Mouse (Mus musculus): Measurements from ENCODE around the gene Nsa2.
"Not testable (repeated sequence)": the region's sequence is repeated elsewhere in the genome, so short reads cannot be mapped to it uniquely, and the experiment has no call there.

Gene Nsa2

DNA sequence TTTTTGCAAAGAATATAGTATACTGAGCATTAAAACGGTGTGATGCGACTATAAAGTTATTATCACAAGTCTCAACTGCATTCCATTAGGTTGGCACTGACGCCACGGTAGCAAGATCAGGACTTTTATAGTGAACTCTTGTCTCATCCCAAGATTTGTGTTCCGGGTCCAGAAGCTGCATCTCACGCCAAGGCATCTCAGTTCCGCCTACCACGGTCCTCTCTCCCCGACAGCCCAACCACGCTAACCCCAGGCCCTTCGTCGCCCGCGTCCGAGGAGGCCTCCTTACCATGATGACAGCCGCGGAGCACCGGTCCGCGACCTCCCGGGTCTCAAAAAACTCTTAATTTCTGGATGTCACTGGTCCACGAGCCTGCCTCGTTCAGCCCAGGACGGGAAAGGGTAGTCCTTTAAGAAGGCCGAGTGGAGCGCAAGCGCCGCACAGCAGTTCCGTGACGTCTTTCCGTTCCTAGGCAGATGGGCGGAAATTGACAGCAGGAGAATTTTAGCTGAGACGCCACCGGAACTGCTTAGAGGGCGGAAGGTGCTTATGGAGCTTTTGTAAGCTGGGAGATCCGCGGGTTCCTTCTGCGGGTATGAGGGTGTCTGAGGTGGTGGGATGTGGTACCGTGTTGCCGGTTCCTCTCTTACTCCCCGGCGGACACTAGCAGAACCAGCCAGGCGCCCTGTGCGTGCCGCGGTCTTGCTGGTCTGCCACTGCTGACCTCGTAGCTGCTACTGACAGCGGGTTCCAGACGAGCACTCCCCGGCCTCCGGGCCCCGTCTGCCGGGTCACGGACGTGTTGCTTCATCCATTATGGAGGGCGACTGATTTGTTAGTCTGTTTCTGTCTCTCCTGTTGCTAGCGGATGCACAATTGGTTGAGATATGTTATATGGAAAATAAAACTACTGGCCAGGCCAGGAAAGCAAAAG is at the start of gene Nsa2, which contains the start of gene Gfm2:
TSS of gene Nsa2 (minus strand) at position 472 of the 935 bp plus-strand sequence.
TSS of gene Gfm2 (plus strand) at position 472 of the 935 bp plus-strand sequence.
- peak; percentile 62 for DNase-seq (ENCODE audit: extremely low read depth, low read depth, low spot score)

GRCm38 (mm10) chr13:97186346-97186745 is 48.6 kb upstream of the Nsa2 start:
- DNase-seq (ENCODE audit: extremely low read depth, low read depth, low spot score): no peak

DNA sequence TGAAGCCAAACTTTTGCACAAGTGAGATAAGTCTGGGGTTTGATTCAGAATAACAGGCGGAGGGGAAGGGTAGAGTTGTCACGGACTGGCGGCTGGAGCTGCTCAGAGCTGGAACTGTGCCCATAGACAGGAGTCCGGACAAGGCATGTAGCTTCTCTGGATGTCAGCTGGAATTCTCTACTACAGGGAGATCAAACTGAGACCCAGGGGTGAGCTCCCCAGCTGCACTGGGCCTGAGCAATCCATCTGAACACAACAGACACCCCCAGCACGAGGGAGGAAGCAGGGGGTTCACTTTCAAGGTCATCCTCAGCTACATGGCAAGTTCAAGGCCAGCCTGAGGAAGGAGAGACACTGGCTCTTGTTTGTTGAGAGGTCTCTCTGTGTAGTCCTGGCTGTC is 46.9 kb upstream of the Nsa2 start:
- DNase-seq (ENCODE audit: extremely low read depth, low read depth, low spot score): no peak

DNA sequence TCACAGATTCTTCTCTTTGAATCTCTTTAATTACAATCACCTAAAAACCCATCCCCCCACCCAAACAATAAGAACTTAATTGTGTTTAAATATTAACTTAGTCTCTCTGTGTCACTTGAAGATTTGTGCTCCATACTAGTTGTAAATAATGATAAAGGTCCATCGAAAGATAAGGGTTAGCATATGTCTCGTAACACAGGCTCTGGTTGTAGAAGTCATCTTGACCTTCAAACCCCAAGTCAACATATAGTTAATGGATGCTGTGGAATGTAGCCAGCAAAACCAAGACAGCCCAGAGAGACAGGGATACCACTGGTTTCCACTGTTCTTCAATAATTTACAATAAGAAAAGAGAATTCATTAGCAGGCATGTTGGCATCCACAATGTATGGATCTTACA is 46.4 kb upstream of the Nsa2 start:
- no peak for DNase-seq (ENCODE audit: extremely low read depth, low read depth, low spot score)

GRCm38 (mm10) chr13:97182821-97183220 is 45.1 kb upstream of the Nsa2 start:
- DNase-seq (ENCODE audit: extremely low read depth, low read depth, low spot score): no peak

DNA sequence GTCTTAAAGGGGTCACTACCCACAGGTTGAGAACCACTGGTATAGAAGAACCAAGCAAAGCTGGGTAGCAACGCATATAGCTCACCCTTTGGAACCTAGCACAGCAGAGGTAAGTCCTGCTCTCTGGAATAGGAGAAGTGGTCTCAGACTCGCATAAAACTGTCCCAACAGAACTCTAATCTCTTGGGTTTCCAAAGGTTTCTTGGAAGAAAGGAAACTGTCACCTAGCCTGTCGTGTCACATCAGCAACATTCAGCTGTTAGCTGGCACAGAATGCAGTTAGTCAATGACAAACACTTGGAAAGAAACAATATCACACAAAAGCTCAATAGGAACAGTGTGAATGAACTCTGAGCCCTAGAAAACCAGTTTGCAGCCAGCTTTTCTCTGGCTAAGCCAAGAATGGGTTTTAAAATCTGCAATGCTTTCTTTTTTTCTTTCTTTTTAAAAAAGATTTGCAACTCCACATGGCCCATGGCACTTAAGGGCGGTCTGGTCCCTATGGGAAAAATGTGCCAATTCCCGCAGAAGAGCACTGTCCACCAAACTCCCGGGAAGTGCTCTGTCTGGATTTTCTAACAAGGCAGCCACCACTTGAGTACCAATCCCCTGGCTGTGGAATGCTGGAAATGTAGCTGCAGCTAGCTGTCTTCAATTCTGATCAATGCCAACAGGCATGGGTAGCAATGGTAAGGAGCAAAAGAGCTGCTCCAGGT is 42.5 kb upstream of the Nsa2 start:
- no peak for DNase-seq (ENCODE audit: extremely low read depth, low read depth, low spot score)

- no peak for DNase-seq (ENCODE audit: extremely low read depth, low read depth, low spot score)
Observed at GRCm38 (mm10) chr13:97178943-97179342, 41.2 kb upstream of the Nsa2 start.

GRCm38 (mm10) chr13:97176731-97177130 is 39.0 kb upstream of the Nsa2 start:
- no peak for DNase-seq (ENCODE audit: extremely low read depth, low read depth, low spot score)

DNA sequence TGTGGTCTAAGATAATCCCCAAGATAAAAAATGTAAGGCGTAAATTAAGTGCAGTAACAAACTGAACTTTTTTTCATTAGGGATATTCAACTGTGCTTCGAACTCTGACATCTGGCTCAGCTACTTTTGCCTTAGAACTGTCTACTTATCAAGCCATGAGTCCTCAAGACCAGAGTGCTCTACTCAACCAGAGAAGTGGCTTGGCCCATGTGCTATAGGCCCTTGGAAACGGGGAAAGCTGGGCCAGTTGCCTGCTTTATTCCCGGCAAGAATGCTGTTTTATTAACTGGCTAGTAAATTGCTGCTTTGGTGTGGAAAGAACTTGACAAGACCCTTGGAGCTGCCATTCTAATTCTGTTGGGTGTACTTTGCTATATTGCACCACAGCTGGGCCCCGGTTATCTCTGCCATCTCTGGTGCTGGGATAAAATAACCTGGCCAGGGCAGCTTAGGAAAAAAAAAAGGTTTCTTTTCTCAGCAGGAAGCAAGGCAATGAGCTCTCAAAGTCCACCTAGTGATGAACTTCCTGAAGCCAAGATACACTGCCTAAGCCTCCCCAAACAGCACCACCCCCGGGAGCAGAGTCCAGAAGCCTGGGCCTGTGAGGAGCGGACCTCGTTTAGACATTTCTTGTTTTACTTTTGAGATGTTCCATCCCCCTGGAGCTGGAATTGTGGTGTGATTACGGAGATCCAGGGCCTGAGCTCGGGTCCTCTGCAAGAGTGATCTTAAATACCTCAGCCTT is 38.0 kb upstream of the Nsa2 start:
- no peak for DNase-seq (ENCODE audit: extremely low read depth, low read depth, low spot score)

- DNase-seq (ENCODE audit: extremely low read depth, low read depth, low spot score): no peak
Observed at GRCm38 (mm10) chr13:97145834-97146233, 8.1 kb upstream of the Nsa2 start.

GRCm38 (mm10) chr13:97142321-97142720 is 4.6 kb upstream of the Nsa2 start:
- peak; percentile 87 for DNase-seq (ENCODE audit: extremely low read depth, low read depth, low spot score)

- not testable (repeated sequence) for DNase-seq (ENCODE audit: extremely low read depth, low read depth, low spot score)
Observed at GRCm38 (mm10) chr13:97138404-97138931, 731 bp upstream of the Nsa2 start.

DNA sequence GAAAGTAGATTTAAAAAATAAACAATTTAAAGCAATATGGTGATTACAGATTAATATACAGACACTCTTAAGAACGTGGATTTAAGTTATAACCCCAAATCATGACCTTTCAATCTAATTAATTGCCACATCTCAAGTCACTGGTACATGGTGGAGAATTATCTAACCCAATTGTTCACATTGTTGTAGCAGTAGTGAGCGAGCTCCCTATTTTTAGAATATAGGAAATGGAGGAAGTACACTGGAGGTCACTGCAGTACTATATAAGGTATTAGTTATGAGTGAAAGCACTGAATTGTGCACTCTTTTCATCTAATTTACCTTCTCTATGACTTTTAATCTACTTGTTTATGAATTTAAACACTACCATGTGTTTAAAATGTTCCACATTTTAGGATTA is 7.3 kb downstream of the Nsa2 start:
- not testable (repeated sequence) for DNase-seq (ENCODE audit: extremely low read depth, low read depth, low spot score)

- DNase-seq (ENCODE audit: extremely low read depth, low read depth, low spot score): not testable (repeated sequence)
Observed at GRCm38 (mm10) chr13:97129654-97130053, 8.1 kb downstream of the Nsa2 start.

DNA sequence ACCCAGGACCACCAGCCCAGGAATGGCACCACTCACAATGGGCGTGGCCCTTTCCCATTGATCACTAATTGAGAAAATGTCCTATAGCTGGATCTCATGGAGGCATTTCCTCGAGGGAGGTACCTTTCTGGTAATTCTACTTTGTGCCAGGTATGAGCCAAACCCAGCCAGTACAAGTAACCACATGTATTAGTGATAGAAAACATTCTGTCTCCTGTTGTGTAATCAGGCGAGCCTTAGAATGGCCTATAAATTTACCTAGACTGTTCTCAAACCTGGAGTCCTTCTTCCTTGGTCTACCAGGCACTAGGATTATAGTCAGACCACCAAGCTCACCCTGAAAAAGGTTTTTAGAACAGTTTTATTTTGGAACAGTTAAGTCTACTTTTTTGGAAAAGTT is 16.4 kb downstream of the Nsa2 start:
- peak; percentile 64 for DNase-seq (ENCODE audit: extremely low read depth, low read depth, low spot score)

GRCm38 (mm10) chr13:97109046-97109445 is 28.7 kb downstream of the Nsa2 start:
- no peak for DNase-seq (ENCODE audit: extremely low read depth, low read depth, low spot score)

DNA sequence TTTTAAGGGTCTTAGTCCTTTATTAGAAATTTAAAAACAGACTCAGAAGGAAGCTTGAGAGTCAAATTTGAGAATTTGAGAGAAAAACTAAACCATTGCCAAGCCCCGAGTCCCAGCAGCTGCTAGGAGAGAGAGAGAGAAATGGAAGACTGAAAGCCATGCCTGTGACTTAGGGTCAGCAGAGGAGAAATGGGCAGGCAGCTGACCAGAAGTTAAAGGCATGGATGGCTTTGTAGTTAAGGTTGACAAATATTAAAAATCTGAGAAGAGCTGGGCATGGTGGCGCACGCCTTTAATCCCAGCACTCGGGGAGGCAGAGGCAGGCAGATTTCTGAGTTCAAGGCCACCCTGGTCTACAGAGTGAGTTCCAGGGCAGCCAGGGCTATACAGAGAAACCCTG is 30.0 kb downstream of the Nsa2 start:
- not testable (repeated sequence) for DNase-seq (ENCODE audit: extremely low read depth, low read depth, low spot score)

GRCm38 (mm10) chr13:97104996-97105395 is 32.7 kb downstream of the Nsa2 start:
- no peak for DNase-seq (ENCODE audit: extremely low read depth, low read depth, low spot score)

DNA sequence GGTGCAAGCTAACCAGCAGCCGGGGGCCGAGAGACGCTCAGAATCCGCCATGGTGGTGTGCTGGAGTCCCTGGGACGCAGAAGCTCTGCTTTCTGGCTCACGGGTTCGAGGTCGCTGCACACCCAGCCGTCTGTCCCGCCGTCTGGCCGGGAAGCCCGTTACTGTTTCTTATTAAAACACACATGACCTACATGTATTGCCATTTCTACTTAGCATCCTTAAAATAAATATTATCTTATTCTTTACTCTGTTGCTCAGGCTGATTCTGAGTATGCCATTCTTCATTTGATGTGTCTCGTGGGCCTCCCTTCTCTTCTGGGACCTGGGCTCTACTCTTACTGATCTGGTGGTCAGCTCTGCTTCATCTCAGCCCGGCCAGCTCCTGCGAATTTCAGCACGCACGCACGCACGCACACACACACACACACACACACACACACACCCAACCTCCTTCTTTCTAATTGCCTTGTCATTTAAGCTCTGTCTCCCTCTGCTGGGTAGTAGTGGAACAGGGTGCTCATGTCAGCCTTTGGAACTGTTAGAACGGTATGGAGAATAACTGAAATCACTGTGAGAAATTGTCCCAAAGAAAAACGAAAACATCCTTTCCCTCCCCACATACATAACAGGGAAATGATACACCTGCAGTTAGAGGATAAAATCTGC is 38.4 kb downstream of the Nsa2 start, which contains the start of gene Gm6169:
TSS of gene Gm6169 (minus strand) at position 51 of the 666 bp plus-strand sequence.
- no peak for DNase-seq (ENCODE audit: extremely low read depth, low read depth, low spot score)

DNA sequence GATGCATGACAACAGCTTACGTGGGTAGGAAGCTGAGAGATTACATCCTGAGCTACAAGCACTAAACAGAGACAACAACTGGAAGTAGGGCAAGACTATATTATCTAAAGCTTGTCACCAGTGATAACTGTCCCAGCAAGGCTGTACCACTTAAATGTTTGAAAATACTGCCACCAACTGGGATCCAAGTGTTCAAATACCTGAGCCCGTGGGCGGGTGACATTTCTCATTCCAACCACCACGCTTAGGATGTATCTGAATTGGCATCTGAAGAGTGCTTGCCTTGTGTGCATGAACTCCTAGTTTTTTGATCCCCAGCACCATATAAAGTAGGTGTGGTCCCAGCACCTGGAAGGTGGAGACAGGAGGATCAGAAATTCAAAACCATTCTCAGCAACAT is 42.0 kb downstream of the Nsa2 start:
- no peak for DNase-seq (ENCODE audit: extremely low read depth, low read depth, low spot score)

Measured in fat pad, adult 2 months (tissue).